Mouse (Mus musculus) stomach, postnatal 0 days (tissue): Measurements from ENCODE around the gene Rom1. TPM values are rescaled to one million over a fixed set of nuclear protein-coding genes. Genes with fewer than 3 reads are reported as not detected.

Source experiments
- ATAC-seq: fragments of 200-750 bp; cut with Nextera tagmentation; 2 replicates; pipeline ENCODE4 v1.8.0; 2017; ENCODE audit not compliant: low FRiP score, low TSS enrichment
- DNase-seq: peaks from one replicate; pipeline ENCODE4 v3.0.0-alpha.2; 2016; ENCODE audit warnings: low spot score
- H3K27ac ChIP-seq: fragments of 300-500 bp; sonication (generic); replicated peaks from 2 replicates; pipeline ENCODE4 v1.5.1; 2014; ENCODE audit warnings: mild to moderate bottlenecking, control low read depth
- H3K27me3 ChIP-seq: fragments of 300-500 bp; sonication (generic); 2 replicates; pipeline ENCODE4 v1.6.1; 2014; ENCODE audit warnings: low read length; ENCODE audit not compliant: control insufficient read depth, insufficient read depth
- H3K36me3 ChIP-seq: fragments of 300-500 bp; sonication (generic); 2 replicates; pipeline ENCODE4 v1.6.1; 2014; ENCODE audit warnings: low read length, mixed read lengths; ENCODE audit not compliant: control insufficient read depth, insufficient read depth
- H3K4me1 ChIP-seq: fragments of 300-500 bp; sonication (generic); replicated peaks from 2 replicates; pipeline ENCODE4 v1.6.1; 2014; ENCODE audit warnings: antibody characterized with exemption; ENCODE audit not compliant: control insufficient read depth, insufficient read depth
- H3K4me2 ChIP-seq: fragments of 300-500 bp; sonication (generic); replicated peaks from 2 replicates; pipeline ENCODE4 v1.6.1; 2014; ENCODE audit warnings: low read depth, mild to moderate bottlenecking, control low read depth, moderate library complexity
- H3K4me3 ChIP-seq: fragments of 300-500 bp; sonication (generic); 2 replicates; pipeline ENCODE4 v1.5.1; 2014; ENCODE audit warnings: low read depth, low read length, control low read depth
- H3K9ac ChIP-seq: fragments of 300-500 bp; sonication (generic); 2 replicates; pipeline ENCODE4 v1.6.1; 2014; ENCODE audit warnings: mild to moderate bottlenecking, low read length, control low read depth, mixed read lengths
- H3K9me3 ChIP-seq: fragments of 300-500 bp; sonication (generic); 2 replicates; pipeline ENCODE4 v1.6.1; 2016; ENCODE audit warnings: low read length; ENCODE audit not compliant: control insufficient read depth
- CTCF ChIP-seq: IDR thresholded peaks from 2 replicates; pipeline ENCODE4 v1.5.1; 2016; ENCODE audit warnings: antibody characterized with exemption, low read depth, mild to moderate bottlenecking, moderate library complexity
- EP300 ChIP-seq: optimal IDR thresholded peaks from 2 replicates; pipeline ENCODE3; 2016; ENCODE audit warnings: antibody characterized with exemption
- WGBS: fragments of 180-500 bp; shearing (Covaris S2); extraction: QIAGEN DNeasy Blood & Tissue Kit; methylation state at CpG from one replicate; pipeline ENCODE4 v1.1.7; 2014; 5-methylcytosine and 5-hydroxymethylcytosine counted together
- polyA plus RNA-seq: library from polyadenylated mRNA; unstranded; fragments of >200 nt; fragmentation: Nextera tagmentation; extraction: Ambion mirVana; gene quantifications from 2 replicates; pipeline ENCODE4 v1.2.1, GENCODE M21; 2015

The Rom1 gene
- polyA plus RNA-seq, 1 experiment from 2014 or later: 3.6 TPM

DNA sequence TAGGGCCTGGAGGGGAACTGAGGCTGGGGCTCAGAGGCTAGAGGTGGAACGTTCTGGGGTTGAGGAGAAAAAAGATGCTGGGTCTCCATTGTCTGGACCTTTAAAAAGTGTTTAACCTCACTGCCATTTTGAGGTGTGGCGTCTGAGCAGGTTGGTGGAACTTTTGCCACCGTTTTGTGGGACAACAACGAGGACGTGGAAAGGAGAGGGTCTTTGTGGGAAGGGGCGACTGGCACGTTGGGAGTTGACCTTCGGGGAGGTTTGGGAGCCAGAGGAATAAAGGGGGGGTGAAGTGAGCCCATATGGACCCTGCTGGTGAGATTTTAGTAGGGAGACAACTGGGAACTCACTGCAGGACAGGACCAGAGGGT, 38.2 kb upstream of the Rom1 start:
- 0 out of 2 replicates have a peak, but pooled peaks cover 3% of the 10 kb centered on the region for H3K4me1 ChIP-seq
- ATAC-seq (no peak), DNase-seq (no peak)
- 0% methylated on average over 8 of the region's 8 CpGs for WGBS
- peak overlapping the region; percentile 93 for H3K4me2 ChIP-seq
- H3K27ac ChIP-seq: peak overlapping the region; percentile 79
- no peaks in the 10 kb centered on the region for H3K27me3 ChIP-seq
- H3K36me3 ChIP-seq: peaks cover 32% of the 10 kb centered on the region
- no peak for TF ChIP-seq EP300
- no peak for TF ChIP-seq CTCF
- peak overlapping the region; percentile 82 for H3K4me3 ChIP-seq
- peak overlapping the region; percentile 86 for H3K9ac ChIP-seq
- no peaks in the 10 kb centered on the region for H3K9me3 ChIP-seq

DNA sequence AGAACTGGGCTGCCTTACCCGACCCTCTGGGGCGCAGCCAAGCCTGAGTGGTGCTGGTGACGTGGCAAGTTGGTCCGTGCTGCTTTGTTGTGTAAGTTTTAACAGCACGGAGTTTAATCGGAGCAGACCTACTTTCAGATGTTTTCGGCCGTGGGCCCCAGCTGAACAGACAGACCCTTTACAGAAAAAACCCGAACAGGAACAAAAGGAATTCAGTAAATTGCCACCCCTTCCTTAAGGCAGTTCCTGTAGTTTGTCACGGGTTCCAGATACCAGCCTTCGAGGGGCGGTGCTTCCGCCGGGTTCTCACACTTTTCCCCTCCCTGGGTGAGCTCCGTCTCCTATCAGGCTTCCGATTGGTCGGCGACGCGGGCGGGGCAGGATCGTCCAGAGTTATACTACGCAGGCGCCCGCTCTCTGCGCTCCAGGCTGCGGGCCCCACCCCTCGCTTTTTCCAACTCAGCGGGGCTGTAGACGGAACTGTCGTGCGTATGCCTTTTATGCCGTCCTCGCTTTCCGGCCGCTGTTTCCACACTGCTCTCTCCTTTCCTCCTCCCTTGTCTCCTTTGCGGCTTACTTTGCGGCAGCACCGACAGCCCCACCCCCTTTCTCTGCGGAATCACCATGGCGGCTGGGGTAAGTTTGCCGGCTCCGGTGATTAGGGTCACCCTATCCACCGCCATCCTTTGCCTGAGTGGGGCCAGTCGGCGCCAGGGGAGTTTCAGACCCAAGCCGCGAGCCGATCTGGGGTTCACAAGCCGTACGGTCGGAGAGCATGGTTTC, 37.6 kb upstream of the Rom1 start, which contains the start of gene Eef1g:
Gene Eef1g, plus strand, starts transcription at position 452 of the 783 bp plus-strand sequence.
- under 1% methylated on average over 52 of the region's 52 CpGs for WGBS

DNA sequence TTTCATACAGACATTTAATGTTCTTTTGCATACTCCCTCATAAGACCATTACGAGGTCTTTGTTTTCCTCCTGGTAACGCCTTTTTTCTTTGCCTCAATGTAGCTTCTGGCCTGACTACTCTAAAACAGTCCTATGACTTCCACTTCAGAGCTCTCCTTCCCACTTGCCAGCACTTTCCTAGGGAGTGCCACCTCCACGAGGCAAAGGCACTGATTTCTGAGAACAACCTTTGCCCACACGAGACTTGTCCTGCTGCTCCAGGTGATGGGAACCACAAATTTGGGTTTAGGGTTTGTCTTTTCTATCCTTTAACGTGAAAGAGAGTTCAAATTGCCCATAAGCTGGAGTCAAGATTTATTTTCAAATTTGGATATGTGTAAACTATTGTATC, 37.0 kb upstream of the Rom1 start:
- Histone ChIP-seq H3K4me2 (peak overlapping the region; percentile 70), H3K36me3 (peaks cover 24% of the 10 kb centered on the region), H3K9me3 (no peaks in the 10 kb centered on the region), H3K27ac (peak overlapping the region; percentile 92), H3K9ac (peak overlapping the region; percentile 69), H3K4me1 (0 out of 2 replicates have a peak, but pooled peaks cover 3% of the 10 kb centered on the region), H3K4me3 (peak overlapping the region; percentile 43), H3K27me3 (no peaks in the 10 kb centered on the region)
- DNase-seq: no peak
- ATAC-seq: peak; percentile 23; the same call in 1 of the 2 replicates
- no peak for TF ChIP-seq EP300
- no peak; the same call in 1 of the 2 replicates for TF ChIP-seq CTCF
- WGBS: 16% methylated on average over 5 of the region's 5 CpGs

More for the DNA sequence above, 37.6 kb upstream of the Rom1 start, which contains the start of gene Eef1g:
- TF ChIP-seq CTCF: no peak
- no peak for TF ChIP-seq EP300
- DNase-seq (peak; percentile 100), ATAC-seq (peak; percentile 99)
- no peaks in the 10 kb centered on the region for H3K27me3 ChIP-seq
- H3K9me3 ChIP-seq: no peaks in the 10 kb centered on the region
- H3K9ac ChIP-seq: peak within 1 kb of the TSS; percentile 86
- peak within 1 kb of the TSS; percentile 82 for H3K4me3 ChIP-seq
- H3K4me1 ChIP-seq: 0 out of 2 replicates have a peak, but pooled peaks cover 3% of the 10 kb centered on the region
- peak within 1 kb of the TSS; percentile 93 for H3K4me2 ChIP-seq
- H3K36me3 ChIP-seq: peaks cover 29% of the 10 kb centered on the region
- peak within 1 kb of the TSS; percentile 92 for H3K27ac ChIP-seq

DNA sequence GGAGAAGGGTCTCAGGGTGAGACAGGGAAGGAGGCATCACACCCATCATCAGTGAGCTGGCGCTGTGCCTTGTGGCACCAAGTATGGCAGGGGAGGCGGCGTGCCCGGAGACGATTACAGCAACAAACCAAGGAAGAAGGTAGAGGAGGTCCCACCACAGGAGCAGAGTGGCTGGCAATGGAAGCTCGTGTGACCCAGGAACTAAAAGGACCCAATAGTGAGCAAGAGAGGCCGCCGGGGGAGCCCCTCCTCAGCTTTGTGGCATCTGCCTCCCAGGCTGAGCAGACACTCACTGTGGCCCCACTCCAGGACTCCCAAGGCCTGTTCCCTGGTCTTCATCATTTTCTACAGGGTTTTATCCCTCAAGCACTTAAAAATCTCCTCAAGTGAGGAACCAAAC, 36.6 kb upstream of the Rom1 start:
- Histone ChIP-seq H3K4me3 (peak overlapping the region; percentile 43), H3K27ac (peak overlapping the region; percentile 92), H3K4me2 (peak overlapping the region; percentile 70), H3K9ac (peak overlapping the region; percentile 69), H3K9me3 (no peaks in the 10 kb centered on the region), H3K27me3 (no peaks in the 10 kb centered on the region), H3K36me3 (peaks cover 20% of the 10 kb centered on the region), H3K4me1 (0 out of 2 replicates have a peak, but pooled peaks cover 3% of the 10 kb centered on the region)
- no peak for DNase-seq
- TF ChIP-seq CTCF: peak; percentile 4; the same call in 1 of the 2 replicates
- TF ChIP-seq EP300: no peak
- WGBS: 62% methylated on average over 8 of the region's 8 CpGs
- no peak for ATAC-seq

DNA sequence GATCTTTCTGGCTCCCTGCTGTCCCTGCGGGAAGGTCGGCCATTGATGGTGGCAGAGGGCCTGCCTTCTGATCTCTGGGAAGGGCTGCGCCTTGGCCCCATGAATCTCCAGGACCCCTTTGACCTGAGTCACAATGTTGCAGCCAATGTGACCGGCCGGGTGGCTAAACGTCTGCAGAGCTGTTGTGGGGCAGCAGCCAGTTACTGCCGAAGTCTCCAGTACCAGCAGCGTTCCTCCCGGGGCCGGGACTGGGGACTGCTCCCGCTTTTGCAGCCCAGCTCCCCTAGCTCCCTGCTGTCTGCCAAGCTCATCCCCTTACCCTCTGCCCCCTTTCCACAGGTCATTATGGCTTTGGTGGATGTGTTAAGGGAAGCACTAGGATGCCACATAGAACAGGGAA, 35.9 kb upstream of the Rom1 start:
- TF ChIP-seq CTCF (no peak), EP300 (no peak)

DNA sequence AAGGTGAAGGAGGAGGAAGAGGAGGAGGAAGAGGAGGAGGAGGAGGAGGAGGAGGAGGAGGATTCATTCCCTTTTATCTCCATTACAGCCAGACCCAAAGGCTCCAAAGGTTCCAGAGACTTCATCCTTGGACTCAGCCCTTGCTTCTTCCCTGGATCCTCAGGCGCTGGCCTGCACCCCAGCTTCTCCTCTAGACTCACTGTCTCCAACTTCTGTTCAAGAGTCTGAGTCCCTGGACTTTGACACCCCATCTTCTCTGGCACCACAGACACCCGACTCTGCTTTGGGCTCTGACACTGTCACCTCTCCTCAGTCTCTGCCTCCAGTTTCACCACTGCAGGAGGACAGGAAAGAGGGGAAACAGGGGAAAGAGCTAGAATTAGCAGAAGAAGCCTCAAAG, 33.1 kb upstream of the Rom1 start:
- H3K36me3 ChIP-seq: peaks cover 18% of the 10 kb centered on the region; the same call in 1 of the 2 replicates
- no peak overlapping the region for H3K27ac ChIP-seq
- no peak overlapping the region for H3K4me3 ChIP-seq

More for the DNA sequence above, 35.9 kb upstream of the Rom1 start:
- Histone ChIP-seq H3K4me2 (no peak overlapping the region), H3K27me3 (no peaks in the 10 kb centered on the region), H3K36me3 (peaks cover 17% of the 10 kb centered on the region; the same call in 1 of the 2 replicates), H3K9ac (no peak overlapping the region), H3K27ac (peak overlapping the region; percentile 92; the same call in 1 of the 2 replicates), H3K4me1 (0 out of 2 replicates have a peak, but pooled peaks cover 3% of the 10 kb centered on the region), H3K9me3 (no peaks in the 10 kb centered on the region), H3K4me3 (no peak overlapping the region)
- DNase-seq: no peak
- 79% methylated on average over 11 of the region's 11 CpGs for WGBS
- ATAC-seq: no peak

More for the DNA sequence above, 33.1 kb upstream of the Rom1 start:
- 97% methylated on average over 2 of the region's 2 CpGs for WGBS
- no peak overlapping the region for H3K9ac ChIP-seq
- TF ChIP-seq CTCF (no peak), EP300 (no peak)
- DNase-seq (no peak), ATAC-seq (no peak)
- no peak overlapping the region for H3K4me2 ChIP-seq
- H3K4me1 ChIP-seq: no peaks in the 10 kb centered on the region
- no peaks in the 10 kb centered on the region for H3K27me3 ChIP-seq
- no peaks in the 10 kb centered on the region for H3K9me3 ChIP-seq
